Mouse (Mus musculus): ENCODE data around the gene Tomm20.

GRCm38 (mm10) chr8:126907374-126907773, 38.3 kb downstream of the Tomm20 start:
- TF ChIP-seq CTCF (IDR thresholded peaks at IDR 0.05; ENCODE audit: low read depth, low read length) (no peak), POLR2A (IDR thresholded peaks at IDR 0.05; ENCODE audit: borderline replicate concordance, low read depth, low read length) (no peak)
